8 mouse cellular contexts compared by ENCODE assay signal in the genomic region with DNA sequence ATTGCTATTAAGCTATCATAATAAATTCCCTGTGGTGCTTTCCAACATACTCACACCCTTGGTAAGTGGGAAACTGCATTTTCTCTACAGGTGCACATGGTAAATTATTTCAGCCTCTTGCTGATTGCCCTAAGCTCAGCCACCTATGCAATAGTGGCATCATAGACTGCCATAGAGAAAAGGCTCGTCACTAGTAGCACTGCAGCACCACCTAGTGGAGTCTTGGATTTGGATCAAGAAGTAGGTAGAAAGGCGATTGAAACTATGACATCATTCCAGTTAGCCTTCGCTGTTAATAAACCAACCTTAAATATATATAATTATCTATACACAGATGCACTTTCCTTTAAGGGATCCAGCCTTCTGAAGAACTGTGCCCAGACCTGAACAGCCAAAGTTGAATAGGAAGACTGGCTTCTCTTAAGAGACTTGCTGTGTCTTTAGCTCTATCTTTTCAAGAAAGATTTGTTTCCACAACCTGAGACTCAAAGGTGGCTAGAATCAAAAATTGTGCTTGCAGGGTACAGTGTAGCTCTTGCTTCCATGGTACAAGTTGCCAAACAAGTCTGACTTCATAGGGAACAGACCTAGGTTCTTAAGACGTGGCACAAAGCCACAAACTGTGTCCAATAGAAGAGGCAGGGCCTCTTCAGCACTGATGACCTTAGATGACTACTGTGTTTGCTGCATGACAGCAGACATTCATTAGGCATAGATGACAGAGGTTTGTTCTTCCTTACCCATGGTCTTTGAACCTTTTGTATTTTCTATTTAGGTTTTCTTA. TPM values are rescaled to one million over a fixed set of nuclear protein-coding genes. Genes with fewer than 3 reads are reported as not detected.
DNase-seq lines count a peak whose midpoint lies in the region; ATAC-seq and TF ChIP-seq lines count a peak whose summit lies in the region.

No protein-coding gene starts in this region.

- H3K9me3 ChIP-seq in heart, embryonic 16.5 days (replicated peaks; ENCODE audit: control insufficient read depth, low read length), result no peaks in the 10 kb centered on the region
- H3K9me3 ChIP-seq in lung, embryonic 15.5 days, result no peaks in the 10 kb centered on the region

- DNase-seq in CD8-positive naive resting alpha-beta T cell, adult 2 months (ENCODE audit: low read depth in 2 of 2, low spot score in 2 of 2), result peak; percentile 53 to 68
- peak; percentile 70 to 93 for DNase-seq in adrenal gland, adult (ENCODE audit: inconsistent age in 2 of 2, low spot score in 1 of 2)
- DNase-seq in embryo, embryonic 10 days (ENCODE audit: low spot score), result peak; percentile 90
- DNase-seq in layer of hippocampus, adult 2 months (ENCODE audit: low spot score in 2 of 2), result peak; percentile 80 to 84
- DNase-seq in ovary, postnatal 14 days (ENCODE audit: low spot score), result peak; percentile 56
- peak; percentile 61 for DNase-seq in urinary bladder, postnatal 25 days (ENCODE audit: low spot score)

- 35% methylated on average over 4 of the region's 4 CpGs for WGBS in heart, embryonic 16.5 days
- WGBS in lung, embryonic 15.5 days, result 26% methylated on average over 4 of the region's 4 CpGs

- no peak overlapping the region for H3K27ac ChIP-seq in heart, embryonic 16.5 days (ENCODE audit: low read length)
- no peak overlapping the region for H3K27ac ChIP-seq in layer of hippocampus, adult 2 months
- no peak overlapping the region for H3K27ac ChIP-seq in lung, embryonic 15.5 days

- H3K4me1 ChIP-seq in heart, embryonic 16.5 days (ENCODE audit: control insufficient read depth, insufficient read depth, low read length), result no peaks in the 10 kb centered on the region
- H3K4me1 ChIP-seq in lung, embryonic 15.5 days, result peaks cover 6% of the 10 kb centered on the region; the same call in 1 of the 2 replicates

- H3K4me3 ChIP-seq in heart, embryonic 16.5 days (ENCODE audit: low read length), result no peak overlapping the region
- H3K4me3 ChIP-seq in layer of hippocampus, adult 2 months, result no peak overlapping the region
- H3K4me3 ChIP-seq in lung, embryonic 15.5 days, result no peak overlapping the region

- H3K9ac ChIP-seq in heart, embryonic 16.5 days (ENCODE audit: low read length), result no peak overlapping the region
- H3K9ac ChIP-seq in lung, embryonic 15.5 days, result no peak overlapping the region

- H3K4me2 ChIP-seq in heart, embryonic 16.5 days (ENCODE audit: low read depth, low read length), result no peak overlapping the region
- H3K4me2 ChIP-seq in lung, embryonic 15.5 days, result no peak overlapping the region

- ATAC-seq in heart, embryonic 16.5 days (replicated peaks; ENCODE audit: extremely low read depth, insufficient read depth, low FRiP score), result peak; percentile 76
- peak; percentile 35; the same call in 1 of the 2 replicates for ATAC-seq in lung, embryonic 15.5 days (ENCODE audit: borderline replicate concordance, extremely low read depth, low FRiP score, low TSS enrichment)

- peak; percentile 95 for TF ChIP-seq CTCF in layer of hippocampus, adult 2 months (conservative IDR thresholded peaks at IDR 0.05)

- H3K36me3 ChIP-seq in heart, embryonic 16.5 days (ENCODE audit: control insufficient read depth, insufficient read depth), result peaks cover 17% of the 10 kb centered on the region
- H3K36me3 ChIP-seq in lung, embryonic 15.5 days, result peaks cover 22% of the 10 kb centered on the region; the same call in 1 of the 2 replicates

- no peaks in the 10 kb centered on the region for H3K27me3 ChIP-seq in heart, embryonic 16.5 days (ENCODE audit: control insufficient read depth, insufficient read depth, low read length)
- no peaks in the 10 kb centered on the region for H3K27me3 ChIP-seq in lung, embryonic 15.5 days

RNA-seq across cellular contexts. Expression of a gene that starts 41.4 kb away (rescaled TPM):
- polyA plus RNA-seq in heart, embryonic 16.5 days (2015; fragmentation: Nextera tagmentation; extraction: Ambion mirVana), result 8.0 and 10.5 TPM in 2 replicates
- total RNA-seq in layer of hippocampus, adult 2 months (2021), result 10 to 100 TPM; 47.3 to 49.6 TPM
- 34.2 and 39.8 TPM in 2 replicates for polyA plus RNA-seq in lung, embryonic 15.5 days (2015; fragmentation: Nextera tagmentation; extraction: Ambion mirVana)

RNA-seq across cellular contexts. Expression of a gene that starts 56.0 kb away (rescaled TPM):
- 3.1 and 4.3 TPM in 2 replicates for polyA plus RNA-seq in heart, embryonic 16.5 days (2015; fragmentation: Nextera tagmentation; extraction: Ambion mirVana)
- 1 to 10 TPM; 6.4 to 6.8 TPM for total RNA-seq in layer of hippocampus, adult 2 months (2021)
- polyA plus RNA-seq in lung, embryonic 15.5 days (2015; fragmentation: Nextera tagmentation; extraction: Ambion mirVana), result 7.5 and 9.4 TPM in 2 replicates
